Mouse (Mus musculus) kidney, embryonic 16.5 days (tissue): Measurements from ENCODE around the gene Dlk1. TPM values are rescaled to one million over a fixed set of nuclear protein-coding genes. Genes with fewer than 3 reads are reported as not detected.

Experiments used
- ATAC-seq: fragments of 200-750 bp; cut with Nextera tagmentation; 2 replicates; pipeline ENCODE4 v1.8.0; 2017; ENCODE audit warnings: moderate TSS enrichment; ENCODE audit not compliant: low FRiP score, low TSS enrichment
- H3K27ac ChIP-seq: fragments of 300-500 bp; sonication (generic); 2 replicates; pipeline ENCODE4 v1.5.1; 2014; ENCODE audit warnings: low read length
- H3K27me3 ChIP-seq: fragments of 300-500 bp; sonication (generic); 2 replicates; pipeline ENCODE4 v1.6.1; 2014; ENCODE audit warnings: low read length, control low read depth, mixed read lengths; ENCODE audit not compliant: insufficient read depth
- H3K36me3 ChIP-seq: fragments of 300-500 bp; sonication (generic); 2 replicates; pipeline ENCODE4 v1.6.1; 2014; ENCODE audit warnings: low read length, control low read depth, mixed read lengths; ENCODE audit not compliant: insufficient read depth
- H3K4me1 ChIP-seq: fragments of 300-500 bp; sonication (generic); 2 replicates; pipeline ENCODE4 v1.6.1; 2014; ENCODE audit warnings: low read length, control low read depth, mixed read lengths; ENCODE audit not compliant: insufficient read depth
- H3K4me2 ChIP-seq: fragments of 300-500 bp; sonication (generic); replicated peaks from 2 replicates; pipeline ENCODE4 v1.6.1; 2014; ENCODE audit warnings: low read depth, low read length
- H3K4me3 ChIP-seq: fragments of 300-500 bp; sonication (generic); 2 replicates; pipeline ENCODE4 v1.5.1; 2014; ENCODE audit warnings: mild to moderate bottlenecking, low read length
- H3K9ac ChIP-seq: fragments of 300-500 bp; sonication (generic); replicated peaks from 2 replicates; pipeline ENCODE4 v1.6.1; 2014; ENCODE audit warnings: low read length
- H3K9me3 ChIP-seq: fragments of 300-500 bp; sonication (generic); 2 replicates; pipeline ENCODE4 v1.6.1; 2016; ENCODE audit warnings: low read length, control low read depth
- WGBS: fragments of 180-500 bp; shearing (Covaris S2); extraction: QIAGEN DNeasy Blood & Tissue Kit; methylation state at CpG from one replicate; pipeline ENCODE4 v1.1.7; 2014; 5-methylcytosine and 5-hydroxymethylcytosine counted together
- polyA plus RNA-seq: library from polyadenylated mRNA; unstranded; fragments of >200 nt; fragmentation: Nextera tagmentation; extraction: Ambion mirVana; gene quantifications from 2 replicates; pipeline ENCODE4 v1.2.1, GENCODE M21; 2015

The Dlk1 gene
- polyA plus RNA-seq, 1 experiment from 2014 or later, result 111 TPM

DNA sequence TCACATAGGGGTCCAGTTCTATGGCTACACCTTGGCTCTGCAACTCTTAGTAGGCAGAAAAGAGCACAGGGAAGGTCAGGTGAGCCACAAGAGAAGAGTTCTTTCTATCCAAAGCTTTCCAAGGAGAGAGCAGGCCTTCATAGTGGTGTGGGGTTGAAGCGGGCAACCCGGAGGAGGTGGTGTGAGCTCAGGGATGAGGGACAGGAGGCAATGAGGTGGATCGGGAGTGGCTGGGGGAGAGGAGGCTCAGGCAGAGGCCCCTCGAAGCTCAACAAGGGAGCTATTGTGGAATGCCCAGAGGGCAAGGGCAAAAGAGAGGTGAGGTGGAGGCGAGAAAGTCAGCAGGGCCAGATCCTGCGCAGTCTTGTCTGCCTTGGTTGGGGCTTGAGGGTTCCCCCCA lies 43.8 kb downstream of the Dlk1 start:
- WGBS, result 28% methylated on average over 6 of the region's 6 CpGs
- H3K27me3 ChIP-seq, result no peaks in the 10 kb centered on the region
- ATAC-seq, result peak; percentile 76
- no peak overlapping the region for H3K4me3 ChIP-seq
- H3K4me1 ChIP-seq, result peaks cover 12% of the 10 kb centered on the region
- H3K27ac ChIP-seq, result no peak overlapping the region
- H3K4me2 ChIP-seq, result no peak overlapping the region
- H3K9me3 ChIP-seq, result no peaks in the 10 kb centered on the region
- H3K9ac ChIP-seq, result no peak overlapping the region
- no peaks in the 10 kb centered on the region for H3K36me3 ChIP-seq

GRCm38 (mm10) chr12:109500992-109501391 lies 48.4 kb downstream of the Dlk1 start:
- Histone ChIP-seq H3K27me3 (no peaks in the 10 kb centered on the region), H3K4me3 (no peak overlapping the region), H3K9ac (no peak overlapping the region), H3K36me3 (no peaks in the 10 kb centered on the region), H3K9me3 (no peaks in the 10 kb centered on the region), H3K4me2 (no peak overlapping the region), H3K27ac (no peak overlapping the region), H3K4me1 (peaks cover 12% of the 10 kb centered on the region)
- WGBS, result 56% methylated on average over 4 of the region's 4 CpGs
- ATAC-seq, result peak; percentile 52; the same call in 1 of the 2 replicates

DNA sequence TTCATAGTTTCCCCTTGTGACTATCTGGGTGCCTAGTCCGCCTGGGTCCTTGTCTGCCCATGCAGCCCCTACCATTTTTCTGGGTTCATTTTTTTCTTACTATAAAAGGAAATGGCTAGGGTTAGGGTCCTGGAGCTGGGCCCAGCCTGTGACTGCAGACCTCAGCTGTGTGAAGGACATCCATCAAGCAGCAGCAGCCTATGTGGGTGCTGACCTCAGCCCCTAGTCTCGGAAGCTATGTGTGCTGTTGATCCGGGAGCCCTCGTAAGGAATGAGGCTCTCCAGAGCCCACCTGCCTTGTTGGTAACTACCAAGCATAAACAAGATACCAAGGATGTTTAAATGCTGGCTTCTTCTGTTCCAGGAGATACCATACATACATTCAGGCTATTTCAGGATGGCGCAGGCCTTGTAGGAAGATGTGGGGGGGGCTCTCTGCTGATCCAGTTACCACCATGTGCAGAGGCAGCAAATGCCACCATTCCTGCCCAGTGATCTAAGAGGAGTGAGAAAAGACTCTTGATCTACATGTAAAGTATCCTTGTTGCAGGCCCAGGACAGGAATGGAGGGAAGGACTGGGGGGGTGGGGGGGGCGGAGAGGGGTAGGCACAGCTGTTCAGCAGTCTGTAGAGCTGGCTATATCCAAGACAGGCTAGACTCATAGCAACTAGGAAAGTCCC lies 49.9 kb downstream of the Dlk1 start:
- no peak overlapping the region for H3K4me3 ChIP-seq
- no peaks in the 10 kb centered on the region for H3K27me3 ChIP-seq
- no peaks in the 10 kb centered on the region for H3K9me3 ChIP-seq
- no peak for ATAC-seq
- no peak overlapping the region for H3K4me2 ChIP-seq
- H3K36me3 ChIP-seq, result no peaks in the 10 kb centered on the region
- no peaks in the 10 kb centered on the region for H3K4me1 ChIP-seq
- H3K9ac ChIP-seq, result no peak overlapping the region
- 87% methylated on average over 6 of the region's 6 CpGs for WGBS
- H3K27ac ChIP-seq, result no peak overlapping the region

DNA sequence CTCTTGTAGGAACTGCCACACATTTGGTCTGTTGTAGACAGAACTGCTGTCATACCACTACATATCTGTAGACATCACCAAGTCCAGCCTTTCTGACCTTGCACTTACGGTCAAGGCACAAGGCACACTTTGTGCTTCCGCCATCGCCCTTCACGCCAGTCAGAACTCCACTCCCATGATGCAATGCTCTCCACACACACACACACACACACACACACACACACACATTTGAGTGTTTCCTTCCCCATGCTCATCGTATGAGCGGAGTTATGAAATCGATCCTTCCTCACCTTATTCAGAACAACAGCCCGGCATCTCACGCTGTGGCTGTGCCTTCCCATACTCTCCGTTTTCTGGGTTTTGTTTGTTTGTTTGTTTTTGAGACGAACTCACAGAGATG lies 55.1 kb downstream of the Dlk1 start:
- Histone ChIP-seq H3K27me3 (no peaks in the 10 kb centered on the region), H3K9ac (no peak overlapping the region), H3K4me1 (peaks cover 28% of the 10 kb centered on the region), H3K9me3 (no peaks in the 10 kb centered on the region), H3K4me2 (no peak overlapping the region), H3K36me3 (no peaks in the 10 kb centered on the region), H3K27ac (no peak overlapping the region), H3K4me3 (no peak overlapping the region)
- 83% methylated on average over 11 of the region's 11 CpGs for WGBS
- no peak for ATAC-seq

DNA sequence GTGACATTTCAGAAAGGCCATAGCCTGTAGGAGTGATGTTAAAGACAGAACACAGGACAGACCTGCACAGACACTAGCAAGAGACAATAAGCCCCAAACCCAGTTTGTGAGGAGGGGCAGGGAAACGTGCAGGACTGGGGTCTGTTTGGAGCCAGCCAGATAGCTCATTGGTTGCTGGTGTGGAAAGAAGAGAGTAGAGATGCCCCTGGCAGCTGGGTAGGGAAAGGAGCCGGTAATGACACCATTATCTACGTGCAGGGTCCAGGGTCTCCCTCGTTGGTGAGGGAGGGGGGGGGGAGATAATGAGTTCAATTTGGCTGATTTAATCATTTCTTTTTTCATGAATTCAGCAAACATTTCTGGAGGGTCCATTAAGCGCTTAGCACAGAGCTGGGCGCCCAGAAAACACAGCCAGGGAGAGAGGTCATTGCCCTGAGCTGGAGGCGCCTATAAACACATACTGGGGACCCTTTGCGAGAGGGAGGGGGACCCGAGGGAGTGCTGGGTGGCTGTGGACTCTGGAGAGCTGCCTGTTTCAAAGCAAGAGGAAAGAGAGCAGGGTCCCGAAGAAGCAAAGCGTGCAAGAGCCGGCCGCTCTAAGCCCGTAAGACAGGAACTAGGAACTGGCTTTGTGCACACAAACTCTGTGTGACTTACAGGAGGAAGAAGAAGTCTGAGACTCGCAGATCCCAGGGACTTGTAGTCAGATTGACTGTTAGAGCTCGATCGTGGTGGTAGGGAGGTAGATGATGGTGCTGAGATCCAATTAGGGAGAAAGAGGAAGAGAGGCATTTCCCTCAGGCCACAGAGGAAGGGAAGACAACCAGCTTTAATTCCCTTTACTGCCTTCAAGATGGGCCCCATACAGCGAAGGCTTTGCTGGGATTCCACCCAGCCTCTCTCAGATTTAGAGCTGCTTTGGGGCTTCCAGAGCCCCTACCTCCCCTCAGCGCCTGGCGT lies 56.2 kb downstream of the Dlk1 start:
- Histone ChIP-seq H3K36me3 (no peaks in the 10 kb centered on the region), H3K9ac (peak overlapping the region; percentile 0; the same call in 1 of the 2 replicates), H3K27me3 (no peaks in the 10 kb centered on the region), H3K4me2 (no peak overlapping the region), H3K9me3 (no peaks in the 10 kb centered on the region), H3K4me3 (no peak overlapping the region), H3K27ac (no peak overlapping the region), H3K4me1 (peaks cover 35% of the 10 kb centered on the region)
- ATAC-seq, result no peak
- WGBS, result 21% methylated on average over 20 of the region's 20 CpGs

DNA sequence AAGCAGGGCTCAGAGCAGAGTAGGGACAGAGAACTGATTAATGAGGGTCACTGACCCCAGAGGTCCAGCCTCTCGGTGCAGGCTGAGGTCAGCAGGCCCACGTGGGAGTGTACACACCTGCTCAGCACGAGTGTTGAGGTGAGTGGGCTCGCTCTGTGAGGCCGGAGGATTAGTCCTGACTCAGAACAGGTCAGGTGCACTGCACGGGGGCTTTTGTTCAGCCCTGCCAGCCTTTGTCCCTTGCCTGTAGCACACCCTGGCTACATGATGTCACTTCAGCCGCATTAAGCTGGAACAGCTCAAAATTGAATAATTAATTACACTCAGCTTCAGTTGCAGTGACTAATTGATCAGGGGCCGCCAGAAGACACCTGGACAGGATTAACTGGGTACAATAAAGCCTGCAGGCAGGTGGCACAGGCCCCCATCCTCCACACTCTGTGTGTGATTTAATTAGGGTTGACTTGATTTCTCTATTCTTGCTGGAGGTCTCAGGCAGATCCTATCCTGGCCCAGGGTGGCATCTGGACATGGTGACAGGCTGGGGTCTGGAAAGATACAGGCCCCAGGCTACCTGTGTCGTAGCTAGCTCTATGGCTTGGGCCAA lies 57.0 kb downstream of the Dlk1 start:
- WGBS, result 23% methylated on average over 9 of the region's 9 CpGs
- Histone ChIP-seq H3K27me3 (no peaks in the 10 kb centered on the region), H3K9ac (0 out of 2 replicates have a peak overlapping the region, but pooled peaks have one; percentile 0), H3K4me1 (peaks cover 35% of the 10 kb centered on the region), H3K9me3 (no peaks in the 10 kb centered on the region), H3K4me2 (no peak overlapping the region), H3K36me3 (no peaks in the 10 kb centered on the region), H3K4me3 (no peak overlapping the region), H3K27ac (no peak overlapping the region)
- ATAC-seq, result peak; percentile 23; the same call in 1 of the 2 replicates

- H3K4me3 ChIP-seq, result no peak overlapping the region
- no peaks in the 10 kb centered on the region for H3K27me3 ChIP-seq
- ATAC-seq, result no peak
- no peak overlapping the region for H3K4me2 ChIP-seq
- H3K9ac ChIP-seq, result no peak overlapping the region
- H3K9me3 ChIP-seq, result no peaks in the 10 kb centered on the region
- H3K4me1 ChIP-seq, result peaks cover 35% of the 10 kb centered on the region
- 77% methylated on average over 8 of the region's 8 CpGs for WGBS
- no peak overlapping the region for H3K27ac ChIP-seq
- H3K36me3 ChIP-seq, result no peaks in the 10 kb centered on the region
Measured at GRCm38 (mm10) chr12:109510247-109510646, 57.6 kb downstream of the Dlk1 start.

- no peak for ATAC-seq
- Histone ChIP-seq H3K4me2 (no peak overlapping the region), H3K27ac (no peak overlapping the region), H3K36me3 (no peaks in the 10 kb centered on the region), H3K9ac (no peak overlapping the region), H3K4me1 (peaks cover 35% of the 10 kb centered on the region), H3K27me3 (no peaks in the 10 kb centered on the region), H3K4me3 (no peak overlapping the region), H3K9me3 (no peaks in the 10 kb centered on the region)
- 69% methylated on average over 8 of the region's 8 CpGs for WGBS
Measured at GRCm38 (mm10) chr12:109511456-109511855, 58.8 kb downstream of the Dlk1 start.

DNA sequence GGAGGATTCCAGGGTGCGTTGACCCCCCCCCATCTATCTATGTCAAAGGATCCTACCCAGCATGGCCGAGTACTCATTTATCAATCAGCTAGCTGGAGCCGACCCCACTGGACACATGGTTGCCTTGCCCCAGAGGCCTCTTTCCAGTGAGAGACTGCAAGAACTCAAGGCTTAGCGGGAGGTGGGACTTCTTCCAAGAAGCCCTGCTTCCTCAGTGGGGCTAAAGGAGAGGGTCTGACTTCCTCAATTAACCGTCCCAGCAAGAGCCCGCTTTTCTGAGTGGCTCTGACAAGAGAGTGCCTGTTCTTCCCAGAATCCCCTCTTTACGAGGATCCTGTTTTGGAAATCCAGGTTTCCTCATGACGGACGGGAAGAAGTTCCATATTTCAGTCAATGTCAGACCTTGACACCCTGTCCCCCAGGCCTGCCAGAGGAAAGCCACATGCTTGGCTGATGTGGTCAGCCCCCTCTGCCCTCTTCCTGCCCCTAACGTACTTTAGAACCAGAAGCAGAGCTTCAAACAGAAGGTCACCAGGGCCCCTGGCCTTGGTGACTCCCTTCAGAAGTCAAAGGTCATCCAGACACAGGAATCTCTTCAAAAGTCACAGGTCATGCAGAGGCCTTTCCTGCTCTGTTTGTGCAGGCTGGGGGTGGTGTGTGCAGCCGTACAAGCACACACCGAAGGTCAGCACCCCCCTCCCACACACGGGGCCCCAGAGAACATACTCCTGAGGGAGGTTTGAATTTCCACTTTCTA lies 59.7 kb downstream of the Dlk1 start:
- H3K27ac ChIP-seq, result peak overlapping the region; percentile 15; the same call in 1 of the 2 replicates
- H3K4me2 ChIP-seq, result no peak overlapping the region
- no peaks in the 10 kb centered on the region for H3K36me3 ChIP-seq
- H3K27me3 ChIP-seq, result no peaks in the 10 kb centered on the region
- no peak overlapping the region for H3K9ac ChIP-seq
- WGBS, result 16% methylated on average over 13 of the region's 13 CpGs
- H3K4me3 ChIP-seq, result no peak overlapping the region
- H3K4me1 ChIP-seq, result peaks cover 35% of the 10 kb centered on the region
- H3K9me3 ChIP-seq, result no peaks in the 10 kb centered on the region
- ATAC-seq, result no peak
